Mouse (Mus musculus) kidney, embryonic 14.5 days (tissue): ENCODE measurements around the gene Sptbn4. TPM values are rescaled to one million over a fixed set of nuclear protein-coding genes. Genes with fewer than 3 reads are reported as not detected.
"Not testable (repeated sequence)": the region's sequence is repeated elsewhere in the genome, so short reads cannot be mapped to it uniquely, and the experiment has no call there.

Source experiments
- ATAC-seq: fragments of 200-750 bp; cut with Nextera tagmentation; 2 replicates; pipeline ENCODE4 v1.8.0; 2017; ENCODE audit warnings: moderate number of reproducible peaks, mild to moderate bottlenecking, moderate TSS enrichment, moderate library complexity; ENCODE audit not compliant: low FRiP score, low TSS enrichment
- H3K27ac ChIP-seq: fragments of 300-500 bp; sonication (generic); 2 replicates; pipeline ENCODE4 v1.5.1; 2014; ENCODE audit warnings: low read depth, mild to moderate bottlenecking, low read length, moderate library complexity, mixed read lengths
- H3K27me3 ChIP-seq: fragments of 300-500 bp; sonication (generic); 2 replicates; pipeline ENCODE4 v1.6.1; 2014; ENCODE audit warnings: mild to moderate bottlenecking, low read length; ENCODE audit not compliant: control insufficient read depth, insufficient read depth
- H3K36me3 ChIP-seq: fragments of 300-500 bp; sonication (generic); 2 replicates; pipeline ENCODE4 v1.6.1; 2014; ENCODE audit warnings: low read length, mixed read lengths; ENCODE audit not compliant: control insufficient read depth, insufficient read depth
- H3K4me1 ChIP-seq: fragments of 300-500 bp; sonication (generic); 2 replicates; pipeline ENCODE4 v1.6.1; 2014; ENCODE audit warnings: low read length, mixed read lengths; ENCODE audit not compliant: control insufficient read depth, insufficient read depth
- H3K4me2 ChIP-seq: fragments of 300-500 bp; sonication (generic); replicated peaks from 2 replicates; pipeline ENCODE4 v1.6.1; 2014; ENCODE audit warnings: low read depth, mild to moderate bottlenecking, low read length
- H3K4me3 ChIP-seq: fragments of 300-500 bp; sonication (generic); 2 replicates; pipeline ENCODE4 v1.5.1; 2014; ENCODE audit warnings: mild to moderate bottlenecking, low read length
- H3K9ac ChIP-seq: fragments of 300-500 bp; sonication (generic); 2 replicates; pipeline ENCODE4 v1.6.1; 2014; ENCODE audit warnings: low read depth, mild to moderate bottlenecking, low read length, moderate library complexity
- H3K9me3 ChIP-seq: fragments of 300-500 bp; sonication (generic); 2 replicates; pipeline ENCODE4 v1.6.1; 2016; ENCODE audit warnings: low read length; ENCODE audit not compliant: control insufficient read depth
- WGBS: fragments of 180-500 bp; shearing (Covaris S2); extraction: QIAGEN DNeasy Blood & Tissue Kit; methylation state at CpG from one replicate; pipeline ENCODE4 v1.1.7; 2014; 5-methylcytosine and 5-hydroxymethylcytosine counted together
- polyA plus RNA-seq: library from polyadenylated mRNA; unstranded; fragments of >200 nt; fragmentation: Nextera tagmentation; extraction: Ambion mirVana; gene quantifications from 2 replicates; pipeline ENCODE4 v1.2.1, GENCODE M21; 2014

Gene Sptbn4
- polyA plus RNA-seq: 0.39 and 0.54 TPM in 2 replicates

DNA sequence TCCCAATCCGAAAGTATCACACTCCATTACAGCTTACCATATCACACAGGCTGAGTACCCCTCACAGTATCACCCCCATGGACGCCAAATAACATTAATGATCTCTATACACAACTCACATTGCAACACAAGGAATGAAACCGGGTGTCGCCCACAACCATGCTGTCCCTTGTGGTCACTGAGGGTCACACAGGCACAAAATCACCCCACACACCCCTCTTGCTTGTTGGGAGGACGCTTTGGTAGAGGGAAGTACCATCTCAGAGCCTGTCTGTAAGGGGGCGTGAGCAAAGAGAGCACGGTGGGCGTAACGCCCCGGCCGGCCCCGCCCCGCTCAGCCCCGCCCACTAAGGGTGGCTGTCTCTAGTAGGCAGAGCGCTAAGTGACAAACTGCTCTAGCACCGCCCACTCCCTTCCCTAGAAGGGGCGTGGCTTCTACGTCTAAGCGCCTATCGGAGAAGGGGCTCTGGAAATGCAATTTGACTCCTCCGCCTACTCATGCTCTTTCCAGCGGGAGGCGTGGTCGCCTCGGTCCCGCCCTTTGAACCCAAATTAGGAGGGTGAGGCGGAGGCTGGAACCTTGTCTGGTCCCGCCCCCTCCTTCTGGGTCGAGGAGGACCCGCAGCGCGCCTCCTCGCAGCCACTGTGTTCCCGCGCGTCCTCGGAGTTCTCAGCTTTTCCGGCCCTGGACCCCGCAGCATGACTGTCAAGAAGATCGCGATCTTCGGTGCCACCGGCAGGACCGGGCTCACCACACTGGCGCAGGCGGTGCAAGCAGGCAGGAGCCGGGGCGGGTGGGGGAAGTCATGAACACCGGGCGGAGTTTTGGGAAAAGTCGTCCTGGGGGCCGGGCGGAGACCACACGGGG is at the start of gene Sptbn4, which contains the start of gene Blvrb:
Gene Sptbn4, minus strand, starts transcription at position 268 of the 868 bp plus-strand sequence.
Gene Blvrb, plus strand, starts transcription at position 560 of the 868 bp plus-strand sequence.
- Histone ChIP-seq H3K27ac (no peak within 1 kb of the TSS), H3K4me2 (peak within 1 kb of the TSS; percentile 97)
- under 1% methylated on average over 54 of the region's 54 CpGs for WGBS

DNA sequence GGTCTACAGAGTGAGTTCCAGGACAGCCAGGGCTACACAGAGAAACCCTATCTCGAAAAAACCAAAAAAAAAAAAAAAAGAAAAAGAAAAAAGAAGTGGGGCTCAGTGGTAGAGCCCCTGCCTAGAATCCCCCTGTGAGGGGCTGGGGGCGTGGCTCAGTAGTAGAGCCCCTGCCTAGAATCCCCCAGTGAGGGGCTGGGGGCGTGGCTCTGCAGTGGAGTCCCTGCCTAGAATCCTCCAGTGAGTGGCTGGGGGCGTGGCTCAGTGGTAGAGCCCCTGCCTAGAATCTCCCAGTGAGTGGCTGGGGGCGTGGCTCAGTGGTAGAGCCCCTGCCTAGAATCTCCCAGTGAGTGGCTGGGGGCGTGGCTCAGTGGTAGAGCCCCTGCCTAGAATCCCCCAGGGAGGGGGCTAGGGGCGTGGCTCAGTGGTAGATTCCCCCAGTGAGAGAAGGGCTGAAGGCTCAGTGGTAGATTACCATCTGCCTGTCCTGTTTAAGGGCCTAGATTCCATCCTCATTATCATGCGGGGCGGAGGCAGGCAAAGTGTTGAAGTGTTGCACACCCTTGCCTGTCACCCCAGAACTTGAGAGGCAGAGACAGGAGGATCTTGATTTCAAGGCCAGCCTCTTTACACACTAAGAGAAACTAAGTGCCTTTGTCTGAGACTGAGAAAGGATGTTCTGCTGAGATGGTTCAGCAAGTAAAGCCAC is 47.3 kb upstream of the Sptbn4 start:
- WGBS: 92% methylated on average over 9 of the region's 9 CpGs
- not testable (repeated sequence) for ATAC-seq
- peaks cover 11% of the 10 kb centered on the region; the same call in 1 of the 2 replicates for H3K4me1 ChIP-seq

More for the DNA sequence above, at the start of gene Sptbn4, which contains the start of gene Blvrb:
- H3K27me3 ChIP-seq: peaks cover 13% of the 10 kb centered on the region
- peak; percentile 94 for ATAC-seq
- H3K4me3 ChIP-seq: peak within 1 kb of the TSS; percentile 67
- H3K9me3 ChIP-seq: no peaks in the 10 kb centered on the region
- no peaks in the 10 kb centered on the region for H3K36me3 ChIP-seq
- 0 out of 2 replicates have a peak, but pooled peaks cover 6% of the 10 kb centered on the region for H3K4me1 ChIP-seq
- H3K9ac ChIP-seq: peak within 1 kb of the TSS; percentile 68

DNA sequence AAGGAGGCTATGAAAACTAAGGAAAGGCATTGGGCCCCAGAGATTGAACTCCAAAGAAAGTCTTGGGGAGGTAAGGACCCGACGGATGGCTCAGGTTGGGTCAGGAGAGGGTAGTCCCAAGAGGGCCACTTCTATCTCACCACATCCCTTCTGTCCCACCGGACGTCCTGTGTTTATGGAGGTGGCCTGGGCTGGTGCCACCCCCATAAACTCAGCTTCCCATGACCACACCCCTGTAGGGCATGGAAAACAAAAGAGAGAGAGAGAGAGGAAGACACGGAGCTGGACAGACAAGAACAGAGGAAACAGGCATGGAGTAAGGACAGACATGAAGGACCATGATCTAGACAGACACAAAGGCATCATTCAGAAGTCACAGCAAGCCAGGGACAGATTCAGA is 46.0 kb upstream of the Sptbn4 start:
- no peaks in the 10 kb centered on the region for H3K9me3 ChIP-seq
- 86% methylated on average over 5 of the region's 5 CpGs for WGBS
- ATAC-seq: no peak

More for the DNA sequence above, 47.3 kb upstream of the Sptbn4 start:
- H3K9ac ChIP-seq, H3K9me3 ChIP-seq, H3K4me3 ChIP-seq, H3K27ac ChIP-seq, H3K36me3 ChIP-seq, H3K27me3 ChIP-seq, H3K4me2 ChIP-seq: not testable (repeated sequence)

DNA sequence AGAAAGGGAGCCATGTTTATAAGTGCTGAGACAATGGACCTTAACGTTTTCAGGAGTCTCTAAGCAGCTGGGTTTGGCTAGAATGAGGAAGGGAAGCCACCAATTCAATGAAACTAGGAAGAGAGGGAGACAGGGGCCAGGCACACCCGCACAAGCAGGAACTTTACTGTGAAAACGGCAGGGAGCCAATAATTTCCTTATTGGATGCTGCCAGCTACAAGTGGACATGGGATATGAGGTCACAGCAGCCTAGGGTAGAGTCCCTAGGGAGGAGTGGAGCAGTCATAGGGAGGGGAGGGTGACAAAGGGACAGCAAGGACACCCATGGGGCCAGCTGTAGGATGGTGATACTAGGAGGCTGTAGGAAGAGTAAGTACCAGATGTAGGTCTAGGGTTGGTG is 45.5 kb upstream of the Sptbn4 start:
- Histone ChIP-seq H3K4me1 (peaks cover 19% of the 10 kb centered on the region; the same call in 1 of the 2 replicates), H3K36me3 (peaks cover 8% of the 10 kb centered on the region), H3K27me3 (no peaks in the 10 kb centered on the region), H3K27ac (no peak overlapping the region), H3K4me3 (no peak overlapping the region), H3K9me3 (no peaks in the 10 kb centered on the region), H3K4me2 (no peak overlapping the region), H3K9ac (no peak overlapping the region)
- WGBS: 81% methylated on average over 3 of the region's 3 CpGs
- ATAC-seq: no peak

More for the DNA sequence above, 46.0 kb upstream of the Sptbn4 start:
- Histone ChIP-seq H3K36me3 (peaks cover 8% of the 10 kb centered on the region), H3K4me2 (no peak overlapping the region), H3K4me3 (no peak overlapping the region), H3K9ac (no peak overlapping the region), H3K4me1 (peaks cover 19% of the 10 kb centered on the region; the same call in 1 of the 2 replicates), H3K27ac (no peak overlapping the region), H3K27me3 (no peaks in the 10 kb centered on the region)

DNA sequence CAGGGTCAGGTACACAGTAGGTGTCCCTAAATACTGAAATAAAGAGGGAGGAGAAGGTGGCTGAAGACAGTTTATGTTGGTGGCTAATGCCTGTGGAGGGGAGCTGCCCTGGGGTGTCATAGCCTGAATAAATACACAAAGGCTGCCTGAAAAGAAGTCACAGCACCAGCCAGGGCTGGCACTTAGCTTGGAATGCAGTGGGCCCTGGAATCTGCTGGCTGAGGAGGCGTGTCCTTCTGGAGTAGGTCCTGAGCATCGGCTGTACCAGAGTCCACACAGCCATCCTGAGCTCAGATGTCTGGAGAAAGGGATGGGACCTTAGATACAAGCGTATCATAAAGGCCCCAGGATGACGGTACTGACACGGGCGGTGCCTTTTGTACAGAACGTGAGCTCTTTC is 44.4 kb upstream of the Sptbn4 start:
- no peak overlapping the region for H3K4me3 ChIP-seq
- H3K27ac ChIP-seq: no peak overlapping the region
- WGBS: 83% methylated on average over 7 of the region's 7 CpGs
- no peak overlapping the region for H3K9ac ChIP-seq
- H3K9me3 ChIP-seq: no peaks in the 10 kb centered on the region
- no peak overlapping the region for H3K4me2 ChIP-seq
- H3K36me3 ChIP-seq: peaks cover 8% of the 10 kb centered on the region
- peaks cover 19% of the 10 kb centered on the region; the same call in 1 of the 2 replicates for H3K4me1 ChIP-seq
- ATAC-seq: no peak
- H3K27me3 ChIP-seq: no peaks in the 10 kb centered on the region

DNA sequence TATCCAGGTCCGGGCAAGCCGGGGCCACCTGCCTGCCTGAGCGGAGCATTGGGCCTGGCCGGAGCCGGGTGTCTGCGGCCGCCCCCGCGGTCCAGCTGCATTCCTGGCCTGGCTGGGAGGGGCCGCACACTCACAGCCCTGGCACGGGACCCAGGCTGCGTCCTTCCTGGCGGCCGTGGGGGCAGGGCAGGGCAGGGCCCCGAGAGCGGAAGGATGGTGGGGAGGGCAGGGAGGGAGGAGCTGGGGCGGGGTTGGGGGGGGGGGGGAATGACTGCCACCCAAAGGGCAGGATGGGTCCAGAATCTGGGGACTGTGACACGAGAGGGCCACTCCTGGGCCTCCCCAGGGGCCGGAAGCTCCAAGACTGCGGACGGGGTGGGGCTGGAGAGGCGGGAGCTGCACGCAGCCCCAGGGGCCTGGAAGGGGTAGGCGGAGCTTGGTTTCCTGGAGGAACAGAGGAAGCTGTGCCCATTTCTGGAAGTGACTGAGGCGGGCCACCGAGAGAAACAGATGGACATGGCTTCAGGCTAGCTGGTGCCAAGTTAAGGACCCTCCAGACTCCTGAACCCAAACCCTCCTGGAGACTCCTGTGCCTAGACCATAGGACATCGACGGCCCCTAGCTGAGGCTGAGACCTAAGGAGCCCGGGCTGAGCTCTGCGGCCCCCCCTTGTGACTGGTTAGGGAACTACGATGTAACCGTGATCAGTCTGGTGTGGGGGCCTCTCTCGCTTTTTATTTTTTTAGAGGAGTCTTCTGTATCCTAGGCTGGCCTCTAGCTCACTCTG is 43.2 kb upstream of the Sptbn4 start:
- Histone ChIP-seq H3K4me1 (peaks cover 19% of the 10 kb centered on the region; the same call in 1 of the 2 replicates), H3K4me3 (peak overlapping the region; percentile 35), H3K27ac (peak overlapping the region; percentile 94), H3K4me2 (peak overlapping the region; percentile 60), H3K27me3 (no peaks in the 10 kb centered on the region), H3K9ac (peak overlapping the region; percentile 55), H3K36me3 (peaks cover 8% of the 10 kb centered on the region), H3K9me3 (no peaks in the 10 kb centered on the region)
- under 1% methylated on average over 32 of the region's 33 CpGs for WGBS
- peak; percentile 82 for ATAC-seq

DNA sequence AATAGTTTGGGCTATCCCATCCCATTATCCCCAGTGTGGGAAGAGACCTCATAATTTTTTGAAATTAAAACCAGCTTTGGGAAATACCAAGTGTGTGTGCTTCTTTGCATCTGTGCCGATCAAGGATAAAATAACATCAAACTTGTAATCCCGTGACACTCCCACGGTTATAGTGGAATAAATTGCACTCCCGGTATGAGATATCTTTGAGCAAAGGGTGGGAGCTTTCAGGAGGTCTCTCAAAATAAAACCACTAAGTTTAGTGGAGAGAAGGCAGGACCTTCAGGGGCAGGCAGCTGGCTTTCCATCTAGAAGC is 42.7 kb upstream of the Sptbn4 start:
- Histone ChIP-seq H3K27ac (peak overlapping the region; percentile 94), H3K9me3 (no peaks in the 10 kb centered on the region), H3K4me3 (peak overlapping the region; percentile 35), H3K4me2 (peak overlapping the region; percentile 60), H3K36me3 (peaks cover 8% of the 10 kb centered on the region), H3K9ac (peak overlapping the region; percentile 55), H3K27me3 (no peaks in the 10 kb centered on the region), H3K4me1 (peaks cover 19% of the 10 kb centered on the region; the same call in 1 of the 2 replicates)
- 20% methylated on average over 4 of the region's 4 CpGs for whole genome bisulfite sequencing
- ATAC-seq: no peak

DNA sequence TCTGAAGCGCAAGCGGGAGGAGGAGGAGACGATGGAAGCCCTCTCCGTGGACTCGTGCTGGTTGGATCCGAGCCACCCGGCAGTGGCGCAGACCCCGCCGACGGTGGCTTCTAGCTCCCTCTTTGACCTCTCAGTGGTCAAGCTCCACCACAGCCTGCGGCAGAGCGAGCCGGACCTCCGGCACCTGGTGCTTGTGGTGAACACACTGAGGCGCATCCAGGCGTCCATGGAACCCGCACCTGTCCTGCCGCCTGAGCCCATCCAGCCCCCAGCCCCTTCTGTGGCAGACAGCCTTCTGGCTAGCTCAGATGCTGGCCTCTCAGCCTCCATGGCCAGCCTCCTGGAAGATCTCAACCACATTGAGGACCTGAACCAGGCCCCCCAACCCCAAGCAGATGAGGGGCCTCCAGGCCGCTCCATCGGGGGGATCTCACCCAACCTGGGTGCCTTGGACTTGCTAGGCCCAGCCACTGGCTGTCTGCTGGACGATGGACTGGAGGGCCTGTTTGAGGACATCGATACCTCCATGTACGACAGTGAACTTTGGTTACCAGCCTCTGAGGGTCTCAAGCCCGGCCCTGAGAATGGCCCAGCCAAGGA is 41.9 kb upstream of the Sptbn4 start:
- no peak for ATAC-seq

More for the DNA sequence above, 41.9 kb upstream of the Sptbn4 start:
- WGBS: 91% methylated on average over 24 of the region's 25 CpGs
- Histone ChIP-seq H3K4me3 (no peak overlapping the region), H3K9me3 (no peaks in the 10 kb centered on the region), H3K4me2 (no peak overlapping the region), H3K4me1 (peaks cover 19% of the 10 kb centered on the region; the same call in 1 of the 2 replicates), H3K36me3 (peaks cover 8% of the 10 kb centered on the region), H3K27ac (peak overlapping the region; percentile 94; the same call in 1 of the 2 replicates), H3K9ac (no peak overlapping the region), H3K27me3 (no peaks in the 10 kb centered on the region)
